Mouse (Mus musculus) ES-E14 (cell line): ENCODE measurements around the gene Ap3b2. TPM values are rescaled to one million over a fixed set of nuclear protein-coding genes. Genes with fewer than 3 reads are reported as not detected.

Experiments used
- DNase-seq: peaks from one replicate; pipeline ENCODE4 v3.0.0-alpha.2; 2013; ENCODE audit warnings: low read depth, low spot score
- H3K27ac ChIP-seq: 2 replicates; pipeline ENCODE4 v1.5.1; 2012; ENCODE audit warnings: low read depth, mild to moderate bottlenecking, low read length, moderate library complexity, mixed read lengths; ENCODE audit not compliant: poor library complexity, insufficient read depth, severe bottlenecking
- H3K36me3 ChIP-seq: 2 replicates; pipeline ENCODE4 v1.6.1; 2012; ENCODE audit warnings: mild to moderate bottlenecking, low read length, moderate library complexity, mixed read lengths; ENCODE audit not compliant: control insufficient read depth, poor library complexity, insufficient read depth, severe bottlenecking
- H3K4me1 ChIP-seq, 2 experiments: fragments of 150-350 bp in 1 of 2; sonication (generic) in 1 of 2; 2 replicates each; pipeline ENCODE4 v1.6.1; 2012; ENCODE audit warnings: low read length in 2 of 2, mild to moderate bottlenecking in 1 of 2, mixed read lengths in 1 of 2; ENCODE audit not compliant: control insufficient read depth in 2 of 2, insufficient read depth in 2 of 2, poor library complexity in 1 of 2
- H3K4me3 ChIP-seq, 2 experiments: fragments of 150-350 bp in 1 of 2; sonication (generic) in 1 of 2; 2 replicates each; pipeline ENCODE4 v1.5.1; 2012; ENCODE audit warnings: low read length in 2 of 2, low read depth in 1 of 2, mild to moderate bottlenecking in 1 of 2, mixed read lengths in 1 of 2; ENCODE audit not compliant: insufficient read depth in 1 of 2, poor library complexity in 1 of 2, severe bottlenecking in 1 of 2
- H3K9ac ChIP-seq: 2 replicates; pipeline ENCODE4 v1.6.1; 2012; ENCODE audit warnings: low read depth, mild to moderate bottlenecking, low read length, mixed read lengths; ENCODE audit not compliant: poor library complexity, insufficient read depth, severe bottlenecking
- H3K9me3 ChIP-seq: fragments of 150-350 bp; sonication (generic); 2 replicates; pipeline ENCODE4 v1.6.1; 2012; ENCODE audit warnings: low read depth, mild to moderate bottlenecking, low read length; ENCODE audit not compliant: control insufficient read depth, insufficient read depth
- CHD2 ChIP-seq: IDR thresholded peaks from 2 replicates; pipeline ENCODE4 v1.6.1; 2014; ENCODE audit warnings: mild to moderate bottlenecking, low read depth, low read length, inconsistent platforms
- HCFC1 ChIP-seq: IDR thresholded peaks from 2 replicates; pipeline ENCODE4 v1.6.1; 2012; ENCODE audit warnings: low read length, inconsistent platforms, borderline replicate concordance; ENCODE audit not compliant: insufficient read depth
- MAFK ChIP-seq: IDR thresholded peaks from 2 replicates; pipeline ENCODE4 v1.6.1; 2014; ENCODE audit warnings: mild to moderate bottlenecking, low read depth, low read length, inconsistent platforms; ENCODE audit not compliant: insufficient read depth
- ZC3H11A ChIP-seq: IDR thresholded peaks from 2 replicates; pipeline ENCODE4 v1.6.1; 2012; ENCODE audit warnings: low read depth, mild to moderate bottlenecking, inconsistent platforms, low read length, borderline replicate concordance
- ZNF384 ChIP-seq: IDR thresholded peaks from 2 replicates; pipeline ENCODE4 v1.6.1; 2012; ENCODE audit warnings: low read depth, low read length, inconsistent platforms
- in situ Hi-C, 2 experiments: fragments of 600-800 bp; cut with MboI; formaldehyde crosslinking; loops; one replicate each; pipeline ENCODE4 v1.15.1; 2025; ENCODE audit warnings: low sequenced_read_pairs in 2 of 2, inconsistent platforms in 1 of 2; ENCODE audit not compliant: unreplicated experiment in 2 of 2
- total RNA-seq: library from RNA; depleted of rRNA; stranded (reverse); fragments of 300-350 nt; gene quantifications from 2 replicates; pipeline ENCODE4 v1.2.3, GENCODE M21; 2012

The Ap3b2 gene
- total RNA-seq, 1 experiment = 5.3 TPM

- Histone ChIP-seq H3K36me3 (no peaks in the 10 kb centered on the region), H3K27ac (no peak overlapping the region), H3K9me3 (no peaks in the 10 kb centered on the region), H3K4me3 (no peak overlapping the region), H3K9ac (no peak overlapping the region), H3K4me1 (peaks cover 0 to 17% of the 10 kb centered on the region in 2 experiments; a peak in 3 of 4 replicates)
- TF ChIP-seq HCFC1 (no peak), ZNF384 (no peak), MAFK (no peak), ZC3H11A (no peak), CHD2 (no peak)
- in situ Hi-C loops = no loop called here
- no peak for DNase-seq
Observed at GRCm38 (mm10) chr7:81501050-81501449, 7.3 kb upstream of the Ap3b2 start.

DNA sequence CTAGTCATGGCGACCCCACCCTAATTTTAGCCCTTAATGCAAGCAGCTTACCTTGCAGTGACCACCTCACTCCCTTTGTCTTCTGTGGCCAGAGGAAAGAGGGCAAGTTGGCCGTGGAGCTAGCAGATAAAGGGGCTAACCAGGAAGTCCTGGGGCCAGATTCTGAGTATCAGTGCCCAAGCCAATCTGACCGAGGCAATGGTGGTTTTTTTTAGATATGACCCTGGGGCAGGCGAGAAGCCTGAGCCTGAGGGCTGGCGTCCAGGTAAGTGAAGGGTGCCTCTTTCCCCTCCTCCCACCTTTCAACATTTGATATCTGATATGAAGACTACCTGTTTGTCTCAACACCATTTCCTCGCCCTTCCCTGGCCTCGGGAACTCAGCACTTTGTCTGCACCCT, 4.5 kb upstream of the Ap3b2 start, which contains the start of gene BC048679:
Gene BC048679 (minus strand): TSS at position 101 of the 400 bp plus-strand sequence.
- Histone ChIP-seq H3K27ac (no peak within 1 kb of the TSS), H3K9ac (no peak within 1 kb of the TSS), H3K4me3 (no peak within 1 kb of the TSS), H3K9me3 (no peaks in the 10 kb centered on the region), H3K4me1 (peaks cover 2 to 28% of the 10 kb centered on the region in 2 experiments), H3K36me3 (no peaks in the 10 kb centered on the region)
- no peak for DNase-seq
- TF ChIP-seq CHD2 = no peak
- no peak for TF ChIP-seq MAFK
- no peak for TF ChIP-seq ZC3H11A
- no peak for TF ChIP-seq HCFC1
- no peak for TF ChIP-seq ZNF384
- in situ Hi-C loops = no loop called here

GRCm38 (mm10) chr7:81497171-81497570, 3.4 kb upstream of the Ap3b2 start:
- in situ Hi-C loops = no loop called here
- TF ChIP-seq HCFC1 = no peak
- TF ChIP-seq CHD2 = no peak
- TF ChIP-seq ZNF384 = no peak
- no peak for TF ChIP-seq MAFK
- TF ChIP-seq ZC3H11A = no peak
- H3K9me3 ChIP-seq = no peaks in the 10 kb centered on the region
- H3K36me3 ChIP-seq = no peaks in the 10 kb centered on the region
- peaks cover 2 to 32% of the 10 kb centered on the region in 2 experiments for H3K4me1 ChIP-seq
- no peak overlapping the region for H3K27ac ChIP-seq
- H3K4me3 ChIP-seq = no peak overlapping the region
- DNase-seq = no peak
- no peak overlapping the region for H3K9ac ChIP-seq

- peak overlapping the region in 1 of 2 experiments; percentile 37; a peak in 1 of 4 replicates for H3K4me3 ChIP-seq
- peaks cover 4 to 43% of the 10 kb centered on the region in 2 experiments for H3K4me1 ChIP-seq
- DNase-seq = no peak
- H3K9ac ChIP-seq = no peak overlapping the region
- in situ Hi-C loops = no loop called here
- no peak overlapping the region for H3K27ac ChIP-seq
- no peaks in the 10 kb centered on the region for H3K9me3 ChIP-seq
- TF ChIP-seq MAFK (no peak), ZNF384 (no peak), CHD2 (no peak)
- H3K36me3 ChIP-seq = no peaks in the 10 kb centered on the region
Observed at GRCm38 (mm10) chr7:81492628-81493027, 1.1 kb downstream of the Ap3b2 start.

- in situ Hi-C loops = no loop called here
- H3K4me3 ChIP-seq = no peak overlapping the region
- H3K9ac ChIP-seq = no peak overlapping the region
- no peak overlapping the region for H3K27ac ChIP-seq
- DNase-seq = no peak
- H3K36me3 ChIP-seq = no peaks in the 10 kb centered on the region
- no peaks in the 10 kb centered on the region for H3K9me3 ChIP-seq
- peaks cover 4 to 33% of the 10 kb centered on the region in 2 experiments; a peak in 3 of 4 replicates for H3K4me1 ChIP-seq
- TF ChIP-seq ZC3H11A = no peak
Observed at GRCm38 (mm10) chr7:81489649-81490048, 4.1 kb downstream of the Ap3b2 start.
